Mouse (Mus musculus): Measurements from ENCODE around the gene Grip2. TPM values are rescaled to one million over a fixed set of nuclear protein-coding genes. Genes with fewer than 3 reads are reported as not detected.

Grip2 gene
- polyA plus RNA-seq, 1 experiment, result 1.6 TPM

- no peak for DNase-seq (ENCODE audit: low read depth, low spot score)
Observed at GRCm38 (mm10) chr6:91798496-91798895, 28.6 kb downstream of the Grip2 start.

GRCm38 (mm10) chr6:91796736-91797135, 30.3 kb downstream of the Grip2 start:
- WGBS, result 86% methylated on average over 4 of the region's 4 CpGs
- DNase-seq (ENCODE audit: low read depth, low spot score), result no peak

More at GRCm38 (mm10) chr6:91798496-91798895, 28.6 kb downstream of the Grip2 start:
- 65% methylated on average over 12 of the region's 12 CpGs for WGBS

- no peak for DNase-seq (ENCODE audit: low read depth, low spot score)
- WGBS, result 32% methylated on average over 9 of the region's 9 CpGs
Observed at GRCm38 (mm10) chr6:91796064-91796463, 31.0 kb downstream of the Grip2 start.

- no peak for DNase-seq (ENCODE audit: low read depth, low spot score)
- 28% methylated on average over 3 of the region's 3 CpGs for WGBS
Observed at GRCm38 (mm10) chr6:91795640-91796039, 31.4 kb downstream of the Grip2 start.

GRCm38 (mm10) chr6:91788311-91788798, 38.7 kb downstream of the Grip2 start:
- WGBS, result 72% methylated on average over 9 of the region's 9 CpGs
- no peak for DNase-seq (ENCODE audit: low read depth, low spot score)

- DNase-seq (ENCODE audit: low read depth, low spot score), result no peak
- 58% methylated on average over 3 of the region's 3 CpGs for WGBS
Observed at GRCm38 (mm10) chr6:91785018-91785417, 42.0 kb downstream of the Grip2 start.

GRCm38 (mm10) chr6:91779206-91779605, 47.8 kb downstream of the Grip2 start:
- WGBS, result 39% methylated on average over 9 of the region's 9 CpGs

GRCm38 (mm10) chr6:91776543-91776942, 50.5 kb downstream of the Grip2 start:
- DNase-seq (ENCODE audit: low read depth, low spot score), result no peak
- 13% methylated on average over 9 of the region's 9 CpGs for WGBS

More at GRCm38 (mm10) chr6:91779206-91779605, 47.8 kb downstream of the Grip2 start:
- DNase-seq (ENCODE audit: low read depth, low spot score), result no peak

- DNase-seq (ENCODE audit: low read depth, low spot score), result no peak
- WGBS, result 68% methylated on average over 5 of the region's 5 CpGs
Observed at GRCm38 (mm10) chr6:91773951-91774350, 53.1 kb downstream of the Grip2 start.

GRCm38 (mm10) chr6:91767550-91767949, 59.5 kb downstream of the Grip2 start:
- DNase-seq (ENCODE audit: low read depth, low spot score), result no peak
- WGBS, result 61% methylated on average over 8 of the region's 8 CpGs

GRCm38 (mm10) chr6:91762051-91762742, 64.9 kb downstream of the Grip2 start:
- WGBS, result 72% methylated on average over 9 of the region's 9 CpGs
- no peak for DNase-seq (ENCODE audit: low read depth, low spot score)

GRCm38 (mm10) chr6:91754845-91755244, 72.2 kb downstream of the Grip2 start:
- 80% methylated on average over 12 of the region's 12 CpGs for WGBS
- DNase-seq (ENCODE audit: low read depth, low spot score), result no peak

GRCm38 (mm10) chr6:91754098-91754497, 73.0 kb downstream of the Grip2 start:
- 60% methylated on average over 6 of the region's 6 CpGs for WGBS
- DNase-seq (ENCODE audit: low read depth, low spot score), result no peak

GRCm38 (mm10) chr6:91752884-91753283, 74.2 kb downstream of the Grip2 start:
- 70% methylated on average over 8 of the region's 8 CpGs for WGBS
- DNase-seq (ENCODE audit: low read depth, low spot score), result no peak

- 84% methylated on average over 3 of the region's 3 CpGs for WGBS
- no peak for DNase-seq (ENCODE audit: low read depth, low spot score)
Observed at GRCm38 (mm10) chr6:91750976-91751375, 76.1 kb downstream of the Grip2 start.

- no peak for DNase-seq (ENCODE audit: low read depth, low spot score)
- WGBS, result 83% methylated on average over 5 of the region's 5 CpGs
Observed at GRCm38 (mm10) chr6:91746776-91747175, 80.3 kb downstream of the Grip2 start.

GRCm38 (mm10) chr6:91745947-91746582, 81.0 kb downstream of the Grip2 start:
- 82% methylated on average over 7 of the region's 7 CpGs for WGBS
- DNase-seq (ENCODE audit: low read depth, low spot score), result no peak

- WGBS, result 83% methylated on average over 3 of the region's 3 CpGs
- DNase-seq (ENCODE audit: low read depth, low spot score), result no peak
Observed at GRCm38 (mm10) chr6:91745246-91745645, 81.8 kb downstream of the Grip2 start.

- DNase-seq (ENCODE audit: low read depth, low spot score), result no peak
- WGBS, result 77% methylated on average over 4 of the region's 4 CpGs
Observed at GRCm38 (mm10) chr6:91743886-91744285, 83.2 kb downstream of the Grip2 start.

- DNase-seq (ENCODE audit: low read depth, low spot score), result no peak
- WGBS, result 82% methylated on average over 8 of the region's 8 CpGs
Observed at GRCm38 (mm10) chr6:91742995-91743394, 84.1 kb downstream of the Grip2 start.

- DNase-seq (ENCODE audit: low read depth, low spot score), result no peak
- whole genome bisulfite sequencing, result 78% methylated on average over 3 of the region's 3 CpGs
Observed at GRCm38 (mm10) chr6:91742466-91742865, 84.6 kb downstream of the Grip2 start.
